Mouse (Mus musculus) stomach, embryonic 15.5 days (tissue): Measurements from ENCODE around the gene Sirpb1b. TPM values are rescaled to one million over a fixed set of nuclear protein-coding genes. Genes with fewer than 3 reads are reported as not detected.
"Not testable (repeated sequence)": the region's sequence is repeated elsewhere in the genome, so short reads cannot be mapped to it uniquely, and the experiment has no call there.

Source experiments
- ATAC-seq: fragments of 200-750 bp; cut with Nextera tagmentation; 2 replicates; pipeline ENCODE4 v1.8.0; 2017; ENCODE audit warnings: low read depth, moderate number of reproducible peaks, moderate TSS enrichment; ENCODE audit not compliant: insufficient read depth, low FRiP score
- H3K27ac ChIP-seq: fragments of 300-500 bp; sonication (generic); 2 replicates; pipeline ENCODE4 v1.5.1; 2015; ENCODE audit warnings: mild to moderate bottlenecking, inconsistent platforms
- H3K27me3 ChIP-seq: fragments of 300-500 bp; sonication (generic); replicated peaks from 2 replicates; pipeline ENCODE4 v1.6.1; 2015; ENCODE audit warnings: inconsistent platforms
- H3K36me3 ChIP-seq: fragments of 300-500 bp; sonication (generic); 2 replicates; pipeline ENCODE4 v1.6.1; 2015; ENCODE audit warnings: inconsistent platforms
- H3K4me1 ChIP-seq: fragments of 300-500 bp; sonication (generic); 2 replicates; pipeline ENCODE4 v1.6.1; 2015; ENCODE audit warnings: inconsistent platforms
- H3K4me2 ChIP-seq: fragments of 300-500 bp; sonication (generic); 2 replicates; pipeline ENCODE4 v1.6.1; 2015; ENCODE audit warnings: mild to moderate bottlenecking, inconsistent platforms
- H3K4me3 ChIP-seq: fragments of 300-500 bp; sonication (generic); replicated peaks from 2 replicates; pipeline ENCODE4 v1.5.1; 2015; ENCODE audit warnings: inconsistent platforms
- H3K9ac ChIP-seq: fragments of 300-500 bp; sonication (generic); 2 replicates; pipeline ENCODE4 v1.6.1; 2015; ENCODE audit warnings: inconsistent platforms
- H3K9me3 ChIP-seq: fragments of 300-500 bp; sonication (generic); 2 replicates; pipeline ENCODE4 v1.6.1; 2016; ENCODE audit warnings: inconsistent platforms
- WGBS: fragments of 180-500 bp; shearing (Covaris S2); methylation state at CpG from one replicate; pipeline ENCODE4 v1.1.7; 2015; 5-methylcytosine and 5-hydroxymethylcytosine counted together
- polyA plus RNA-seq: library from polyadenylated mRNA; unstranded; fragments of >200 nt; fragmentation: Nextera tagmentation; extraction: Ambion mirVana; gene quantifications from 2 replicates; pipeline ENCODE4 v1.2.1, GENCODE M21; 2015

Gene Sirpb1b
- polyA plus RNA-seq = 0.40 and 0.48 TPM in 2 replicates

DNA sequence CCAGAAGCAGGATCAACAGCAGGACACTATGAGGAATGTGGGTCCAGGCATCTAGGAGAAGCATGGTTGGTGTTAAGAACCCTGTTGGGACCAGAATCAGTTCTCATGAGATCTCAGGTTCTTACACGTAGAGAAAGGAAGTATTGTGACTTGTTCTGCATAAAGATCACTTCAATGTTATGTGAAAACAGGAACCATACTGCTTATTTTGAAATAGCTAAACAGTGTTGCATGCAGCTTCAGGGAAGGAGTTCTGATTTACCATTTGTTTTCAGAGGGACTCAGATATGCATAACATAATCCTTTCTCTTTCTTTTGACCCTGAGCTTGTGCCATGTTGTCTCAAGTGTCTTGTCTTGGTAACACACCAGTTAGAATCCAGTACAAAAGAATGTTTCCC, at the start of gene Sirpb1b:
TSS of gene Sirpb1b (minus strand) at position 179 of the 400 bp plus-strand sequence.
- H3K9me3 ChIP-seq = not testable (repeated sequence)

DNA sequence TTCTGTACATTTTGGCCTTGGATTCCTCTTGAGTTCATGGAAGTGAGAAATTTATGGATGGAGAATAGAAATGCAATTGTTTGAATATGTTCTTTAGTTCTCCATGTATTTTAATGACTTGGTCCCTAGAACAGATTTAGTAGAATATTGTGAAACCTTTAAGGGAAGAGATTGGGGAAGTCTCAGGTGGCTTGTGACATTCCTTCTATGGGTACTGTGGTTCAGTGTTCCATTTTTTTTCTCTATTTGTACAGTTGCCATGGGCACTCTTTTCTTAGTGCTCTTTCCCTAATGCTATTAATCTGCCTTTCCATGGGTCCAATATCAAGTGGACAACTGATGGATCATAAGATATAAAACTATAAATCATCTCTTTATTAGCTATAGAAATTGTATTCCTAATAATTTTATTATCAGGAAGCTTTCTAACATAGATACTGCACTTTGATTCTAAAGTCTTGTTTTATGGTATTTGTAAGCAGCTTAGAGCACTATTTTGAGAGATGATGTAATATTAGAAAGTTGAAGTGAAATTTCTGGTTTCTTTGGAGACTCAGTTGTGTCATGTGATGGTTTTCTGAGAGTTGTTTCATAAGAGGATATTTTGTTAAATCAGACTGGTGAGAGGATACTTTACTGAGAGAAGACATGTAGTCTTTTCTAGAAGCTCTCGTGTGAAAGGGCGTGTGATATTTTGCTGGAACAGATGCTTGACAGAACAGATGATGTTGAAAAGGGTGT, 15.7 kb upstream of the Sirpb1b start:
- not testable (repeated sequence) for H3K4me1 ChIP-seq, H3K4me3 ChIP-seq, H3K27me3 ChIP-seq, H3K27ac ChIP-seq, H3K36me3 ChIP-seq, H3K9me3 ChIP-seq, ATAC-seq, H3K9ac ChIP-seq, H3K4me2 ChIP-seq
- 84% methylated on average over 2 of the region's 2 CpGs for WGBS

More for the DNA sequence above, at the start of gene Sirpb1b:
- H3K9ac ChIP-seq, H3K27ac ChIP-seq, H3K4me1 ChIP-seq, H3K36me3 ChIP-seq, H3K4me3 ChIP-seq, H3K27me3 ChIP-seq, H3K4me2 ChIP-seq, ATAC-seq: not testable (repeated sequence)
- WGBS = 69% methylated on average over 1 of the region's 1 CpGs

DNA sequence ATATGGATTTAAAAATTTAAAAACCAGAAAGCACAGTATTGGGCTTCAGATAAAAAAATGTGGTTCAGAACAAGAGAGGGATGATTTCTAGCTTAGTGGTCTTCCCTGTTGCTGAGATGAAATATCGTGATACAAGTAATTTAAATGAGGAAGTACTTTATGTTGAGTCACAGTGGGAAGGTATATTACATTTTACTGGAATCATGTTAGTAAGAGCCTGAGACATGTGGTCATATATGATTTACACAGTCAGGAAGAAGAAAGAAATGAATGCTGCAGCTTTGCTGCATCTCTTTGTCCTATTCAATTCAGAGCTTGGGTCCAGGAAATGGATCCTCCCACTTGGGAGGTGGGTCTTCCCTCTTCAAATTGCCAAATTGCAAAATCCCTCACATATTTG, 11.8 kb upstream of the Sirpb1b start:
- not testable (repeated sequence) for H3K4me1 ChIP-seq, H3K4me3 ChIP-seq, H3K27me3 ChIP-seq, H3K27ac ChIP-seq, H3K9ac ChIP-seq, H3K9me3 ChIP-seq, H3K36me3 ChIP-seq, ATAC-seq, H3K4me2 ChIP-seq
- WGBS = 80% methylated on average over 1 of the region's 1 CpGs

DNA sequence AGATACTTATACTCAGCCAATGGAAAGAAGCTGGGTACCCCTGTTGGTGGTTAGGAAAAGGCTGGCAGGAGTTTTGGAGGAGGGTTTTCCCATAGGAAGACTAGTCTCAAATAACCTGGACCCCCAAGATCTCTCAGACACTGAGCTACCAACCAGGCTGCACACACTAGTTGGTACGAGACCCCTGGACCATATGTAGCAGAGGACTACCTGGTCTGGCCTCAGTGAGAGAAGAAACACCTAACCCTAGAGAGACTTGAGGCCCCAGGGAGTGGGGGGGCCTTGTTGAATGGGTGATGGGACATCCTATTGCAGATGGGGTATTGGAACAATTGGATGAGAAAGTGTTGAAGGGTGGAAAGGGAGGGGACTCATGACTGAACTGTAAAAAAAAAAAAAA, 8.6 kb upstream of the Sirpb1b start:
- Histone ChIP-seq H3K27ac (no peak overlapping the region), H3K27me3 (no peaks in the 10 kb centered on the region), H3K4me1 (no peaks in the 10 kb centered on the region), H3K4me3 (no peak overlapping the region), H3K9me3 (no peaks in the 10 kb centered on the region), H3K4me2 (no peak overlapping the region), H3K9ac (no peak overlapping the region), H3K36me3 (no peaks in the 10 kb centered on the region)
- WGBS = 83% methylated on average over 1 of the region's 1 CpGs
- no peak for ATAC-seq

DNA sequence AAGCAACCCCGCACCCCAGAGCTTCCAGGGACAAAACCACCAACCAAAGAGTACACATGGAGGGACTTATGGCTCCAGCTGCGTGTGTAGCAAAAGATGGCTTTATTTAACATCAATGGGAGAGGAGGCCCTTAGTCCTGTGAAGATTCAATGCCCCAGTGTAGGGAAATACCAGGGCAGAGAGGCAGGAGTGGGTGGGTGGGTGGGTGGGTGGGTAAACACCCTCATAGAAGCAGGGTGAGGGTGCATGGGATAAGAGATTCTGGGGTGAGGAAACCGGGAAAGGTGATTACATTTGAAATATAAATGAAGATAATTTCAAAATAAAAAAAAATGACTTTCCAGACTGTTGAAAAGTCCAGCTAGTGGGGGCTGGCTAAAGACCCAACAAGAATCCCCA, 8.1 kb upstream of the Sirpb1b start:
- H3K36me3 ChIP-seq, H3K9me3 ChIP-seq, H3K27me3 ChIP-seq, H3K4me1 ChIP-seq, H3K27ac ChIP-seq, ATAC-seq, H3K4me3 ChIP-seq, H3K9ac ChIP-seq, H3K4me2 ChIP-seq: not testable (repeated sequence)
- 80% methylated on average over 3 of the region's 3 CpGs for WGBS

GRCm38 (mm10) chr3:15576466-15576865, 1.6 kb upstream of the Sirpb1b start:
- not testable (repeated sequence) for ATAC-seq, H3K4me1 ChIP-seq, H3K9ac ChIP-seq, H3K36me3 ChIP-seq, H3K4me3 ChIP-seq, H3K27ac ChIP-seq, H3K27me3 ChIP-seq, H3K4me2 ChIP-seq, H3K9me3 ChIP-seq

DNA sequence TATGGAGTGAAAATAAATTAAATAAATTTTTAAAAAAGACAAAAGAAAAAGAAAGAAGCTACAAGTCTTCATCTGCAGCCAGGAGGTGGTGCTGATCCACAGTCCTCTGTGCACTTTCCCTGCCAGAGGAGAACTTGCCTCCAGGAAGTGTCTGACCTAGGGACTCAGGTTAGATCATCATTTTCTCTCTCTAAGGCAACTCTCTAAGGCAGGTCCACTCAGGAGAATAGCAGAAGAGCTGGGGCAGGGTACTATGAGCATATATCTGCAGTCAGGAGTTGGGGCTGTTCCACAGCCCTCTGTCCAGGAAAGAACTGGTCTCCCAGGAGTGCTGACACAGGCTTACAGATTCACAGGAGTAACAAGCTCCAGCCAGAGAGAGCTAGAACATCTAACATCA, 46.3 kb downstream of the Sirpb1b start:
- Histone ChIP-seq H3K9ac (no peak overlapping the region), H3K4me3 (no peak overlapping the region), H3K4me1 (no peaks in the 10 kb centered on the region), H3K9me3 (no peaks in the 10 kb centered on the region), H3K4me2 (no peak overlapping the region), H3K27ac (no peak overlapping the region), H3K27me3 (no peaks in the 10 kb centered on the region), H3K36me3 (no peaks in the 10 kb centered on the region)
- ATAC-seq = no peak

DNA sequence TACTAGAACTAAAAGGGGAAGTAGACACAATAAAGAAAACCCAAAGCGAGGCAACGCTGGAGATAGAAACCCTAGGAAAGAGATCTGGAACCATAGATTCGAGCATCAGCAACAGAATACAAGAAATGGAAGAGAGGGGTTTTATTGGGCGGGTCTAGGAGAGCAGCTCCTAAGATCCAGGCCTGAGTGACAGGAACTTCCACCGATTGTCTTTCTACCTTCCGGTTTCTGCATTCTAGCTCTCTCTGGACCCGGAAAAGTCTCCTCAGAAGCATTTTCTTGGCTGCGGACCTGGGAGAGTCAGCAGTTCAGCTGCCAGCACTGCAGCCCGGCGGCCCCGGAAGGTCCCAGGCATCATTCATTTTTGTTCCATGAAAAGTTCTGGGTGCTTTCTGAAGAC, 61.3 kb downstream of the Sirpb1b start:
- H3K9ac ChIP-seq, H3K9me3 ChIP-seq, H3K4me2 ChIP-seq, H3K27me3 ChIP-seq, H3K4me3 ChIP-seq, H3K27ac ChIP-seq, H3K4me1 ChIP-seq, ATAC-seq, H3K36me3 ChIP-seq: not testable (repeated sequence)
- WGBS = 87% methylated on average over 11 of the region's 11 CpGs

- ATAC-seq, H3K4me2 ChIP-seq, H3K9me3 ChIP-seq, H3K27ac ChIP-seq, H3K4me3 ChIP-seq, H3K4me1 ChIP-seq, H3K9ac ChIP-seq, H3K27me3 ChIP-seq, H3K36me3 ChIP-seq: not testable (repeated sequence)
- WGBS = 83% methylated on average over 3 of the region's 3 CpGs
Observed at GRCm38 (mm10) chr3:15507792-15508321, 67.0 kb downstream of the Sirpb1b start.

- not testable (repeated sequence) for H3K9me3 ChIP-seq, H3K27ac ChIP-seq
Observed at GRCm38 (mm10) chr3:15474831-15475230, 100.0 kb downstream of the Sirpb1b start.

GRCm38 (mm10) chr3:15470158-15470557, 104.7 kb downstream of the Sirpb1b start:
- not testable (repeated sequence) for H3K4me1 ChIP-seq, H3K4me3 ChIP-seq, ATAC-seq, H3K36me3 ChIP-seq, H3K27ac ChIP-seq, H3K9ac ChIP-seq, H3K27me3 ChIP-seq, H3K4me2 ChIP-seq, H3K9me3 ChIP-seq
- 76% methylated on average over 1 of the region's 3 CpGs for WGBS

More at GRCm38 (mm10) chr3:15474831-15475230, 100.0 kb downstream of the Sirpb1b start:
- H3K4me3 ChIP-seq, ATAC-seq, H3K4me2 ChIP-seq, H3K27me3 ChIP-seq, H3K36me3 ChIP-seq, H3K4me1 ChIP-seq, H3K9ac ChIP-seq: not testable (repeated sequence)
- 79% methylated on average over 2 of the region's 2 CpGs for WGBS
